Comparison of ENCODE assay signal across 8 mouse cellular contexts in genomic region chrX:73765311-73765710, GRCm38 (mm10). TPM values are rescaled to one million over a fixed set of nuclear protein-coding genes. Genes with fewer than 3 reads are reported as not detected.
A peak's percentile ranks its signal among the peaks of the same experiment; 100 is the strongest.
DNase-seq lines count a peak whose midpoint lies in the region; ATAC-seq and TF ChIP-seq lines count a peak whose summit lies in the region.
"Had no signal": no experiment of that assay in that cellular context is flagged by ENCODE, and none has a peak within 500 bp of the region (broad histone marks: within the 10 kb centered on the region; RNA-seq: fewer than 3 reads in every experiment).

No protein-coding gene starts in this region.

- H3K79me2 ChIP-seq in MEL (ENCODE audit: control insufficient read depth, insufficient read depth, low read length, poor library complexity) = no peaks in the 10 kb centered on the region

- TF ChIP-seq CTCF in MEL (IDR thresholded peaks at IDR 0.05 in 2 of 3, conservative IDR thresholded peaks at IDR 0.05 in 1 of 3; ENCODE audit: control insufficient read depth in 1 of 3, insufficient read depth in 1 of 3, low read depth in 2 of 3, low read length in 3 of 3, poor library complexity in 1 of 3, severe bottlenecking in 1 of 3) = no peak

- ATAC-seq in megakaryocyte-erythroid progenitor cell, adult 5-6 weeks (replicated peaks; ENCODE audit: low FRiP score, low TSS enrichment, poor library complexity, severe bottlenecking) = no peak

- H3K9ac ChIP-seq in MEL (ENCODE audit: control insufficient read depth, low read depth, low read length, poor library complexity, severe bottlenecking) = 0 out of 2 replicates have a peak overlapping the region, but pooled peaks have one; percentile 22
- H3K9ac ChIP-seq: neural tube, embryonic 12.5 days had no signal

- peaks cover 0 to 9% of the 10 kb centered on the region in 2 experiments; a peak in 2 of 4 replicates for H3K4me1 ChIP-seq in MEL (ENCODE audit: control insufficient read depth in 1 of 2, insufficient read depth in 2 of 2, low read length in 2 of 2)
- H3K4me1 ChIP-seq: neural tube, embryonic 12.5 days had no signal

- no peak for TF ChIP-seq EP300 in MEL (IDR thresholded peaks at IDR 0.05; ENCODE audit: low read depth in 1 of 2, low read length in 2 of 2)

- no peak overlapping the region for H3K27ac ChIP-seq in MEL (ENCODE audit: control insufficient read depth, low read depth, low read length)
- H3K27ac ChIP-seq: neural tube, embryonic 12.5 days had no signal

- H3K27me3 ChIP-seq in MEL (ENCODE audit: control insufficient read depth in 1 of 2, insufficient read depth in 2 of 2, low read length in 2 of 2) = no peaks in the 10 kb centered on the region
- H3K27me3 ChIP-seq: neural tube, embryonic 12.5 days had no signal

- H3K36me3 ChIP-seq in MEL (ENCODE audit: control insufficient read depth in 1 of 2, insufficient read depth in 2 of 2, low read length in 2 of 2) = peaks cover 0 to 6% of the 10 kb centered on the region in 2 experiments; a peak in 2 of 4 replicates
- H3K36me3 ChIP-seq: neural tube, embryonic 12.5 days had no signal

- H3K4me3 ChIP-seq in MEL (ENCODE audit: control insufficient read depth in 1 of 2, insufficient read depth in 1 of 2, low read depth in 2 of 2, low read length in 2 of 2) = no peak overlapping the region
- H3K4me3 ChIP-seq: neural tube, embryonic 12.5 days had no signal

- peak; percentile 81 for DNase-seq in 416B (ENCODE audit: low read depth)
- DNase-seq in MEL (ENCODE audit: low read depth, low spot score) = peak; percentile 66
- DNase-seq in heart, adult 9 months (ENCODE audit: low spot score in 2 of 2) = peak; percentile 56 to 62
- DNase-seq in lung, adult 18-20 months = peak; percentile 65 to 69
- DNase-seq in urinary bladder, postnatal 10 days (ENCODE audit: low spot score) = no peak
- DNase-seq in MN1 (ENCODE audit: low spot score) = no peak

- no peak for TF ChIP-seq RAD21 in MEL (IDR thresholded peaks at IDR 0.05; ENCODE audit: low read depth, low read length)

- no peaks in the 10 kb centered on the region for H3K9me3 ChIP-seq in MEL (replicated peaks; ENCODE audit: insufficient read depth, low read length)
- H3K9me3 ChIP-seq: neural tube, embryonic 12.5 days had no signal

- no peak for TF ChIP-seq POLR2A in MEL (IDR thresholded peaks at IDR 0.05; ENCODE audit: control insufficient read depth in 1 of 2, insufficient read depth in 1 of 2, low read depth in 1 of 2, low read length in 2 of 2, poor library complexity in 1 of 2)

TF ChIP-seq in MEL, 35 proteins besides CTCF, POLR2A, EP300 and RAD21:
- TF ChIP-seq CHD1 (IDR thresholded peaks at IDR 0.05; ENCODE audit: low read depth, low read length) (no peak), ZMIZ1 (IDR thresholded peaks at IDR 0.05; ENCODE audit: low read depth, low read length) (no peak), ZNF384 (IDR thresholded peaks at IDR 0.05; ENCODE audit: low read depth, low read length) (no peak), USF2 (IDR thresholded peaks at IDR 0.05; ENCODE audit: borderline replicate concordance in 1 of 2, insufficient read depth in 1 of 2, low read depth in 1 of 2, low read length in 2 of 2) (0 out of 4 replicates have a peak, but pooled peaks of 1 of the 2 experiments have one; percentile 7), NELFE (IDR thresholded peaks at IDR 0.05; ENCODE audit: low read depth, low read length) (no peak), USF1 (IDR thresholded peaks at IDR 0.05; ENCODE audit: low read depth, low read length) (peak; percentile 80), HCFC1 (IDR thresholded peaks at IDR 0.05; ENCODE audit: low read depth, low read length) (no peak), ZC3H11A (IDR thresholded peaks at IDR 0.05; ENCODE audit: low read depth, low read length) (no peak), MYC (IDR thresholded peaks at IDR 0.05; ENCODE audit: low read depth, low read length) (no peak)
TF ChIP-seq in MEL: peak in this region for 2.

RNA-seq across cellular contexts. Expression of gene Plxnb3, which starts 8.4 kb away (rescaled TPM):
- not detected in 2 replicates for total RNA-seq in MEL (2012; rRNA removed)
- polyA plus RNA-seq in MEL (2012; ENCODE audit: insufficient read depth in 1 of 2, insufficient read length in 2 of 2, low read depth in 1 of 2, low replicate concordance in 2 of 2, missing spikeins in 1 of 2) = under 1 TPM in 1 of 2 experiments, not detected in 1; 0.10 TPM
- total RNA-seq in megakaryocyte-erythroid progenitor cell, adult 5-6 weeks (2014; fragmentation: Nextera tagmentation) = not detected in 2 replicates
- total RNA-seq in megakaryocyte-erythroid progenitor cell, adult 5-6 weeks (2017) = 0.19 TPM in 1 of 2 replicates, not detected in the other

RNA-seq across cellular contexts. Expression of gene Srpk3, which starts 8.9 kb away (rescaled TPM):
- 0.20 and 0.31 TPM in 2 replicates for total RNA-seq in MEL (2012; rRNA removed)
- polyA plus RNA-seq in MEL (2012; ENCODE audit: insufficient read depth in 1 of 2, insufficient read length in 2 of 2, low read depth in 1 of 2, low replicate concordance in 2 of 2, missing spikeins in 1 of 2) = under 1 TPM in 1 of 2 experiments, not detected in 1; 0.17 TPM
- not detected in 2 replicates for total RNA-seq in megakaryocyte-erythroid progenitor cell, adult 5-6 weeks (2014; fragmentation: Nextera tagmentation)
- total RNA-seq in megakaryocyte-erythroid progenitor cell, adult 5-6 weeks (2017) = not detected in 2 replicates

RNA-seq across cellular contexts. Expression of gene Idh3g, which starts 21.4 kb away (rescaled TPM):
- 232 and 248 TPM in 2 replicates for total RNA-seq in MEL (2012; rRNA removed)
- polyA plus RNA-seq in MEL (2012; ENCODE audit: insufficient read depth in 1 of 2, insufficient read length in 2 of 2, low read depth in 1 of 2, low replicate concordance in 2 of 2, missing spikeins in 1 of 2) = 100 to 1,000 TPM in 1 of 2 experiments, not detected in 1; 296 TPM
- total RNA-seq in megakaryocyte-erythroid progenitor cell, adult 5-6 weeks (2014; fragmentation: Nextera tagmentation) = 216 and 277 TPM in 2 replicates
- total RNA-seq in megakaryocyte-erythroid progenitor cell, adult 5-6 weeks (2017) = 239 and 271 TPM in 2 replicates

RNA-seq across cellular contexts. Expression of gene Ssr4, which starts 21.5 kb away (rescaled TPM):
- 256 and 283 TPM in 2 replicates for total RNA-seq in MEL (2012; rRNA removed)
- 100 to 1,000 TPM in 1 of 2 experiments, not detected in 1; 343 TPM for polyA plus RNA-seq in MEL (2012; ENCODE audit: insufficient read depth in 1 of 2, insufficient read length in 2 of 2, low read depth in 1 of 2, low replicate concordance in 2 of 2, missing spikeins in 1 of 2)
- 246 and 263 TPM in 2 replicates for total RNA-seq in megakaryocyte-erythroid progenitor cell, adult 5-6 weeks (2014; fragmentation: Nextera tagmentation)
- 136 and 138 TPM in 2 replicates for total RNA-seq in megakaryocyte-erythroid progenitor cell, adult 5-6 weeks (2017)

RNA-seq across cellular contexts. Expression of gene Abcd1, which starts 48.9 kb away (rescaled TPM):
- 4.8 and 5.4 TPM in 2 replicates for total RNA-seq in MEL (2012; rRNA removed)
- polyA plus RNA-seq in MEL (2012; ENCODE audit: insufficient read depth in 1 of 2, insufficient read length in 2 of 2, low read depth in 1 of 2, low replicate concordance in 2 of 2, missing spikeins in 1 of 2) = 10 to 100 TPM in 1 of 2 experiments, not detected in 1; 17.3 TPM
- total RNA-seq in megakaryocyte-erythroid progenitor cell, adult 5-6 weeks (2014; fragmentation: Nextera tagmentation) = 8.9 and 12.1 TPM in 2 replicates
- total RNA-seq in megakaryocyte-erythroid progenitor cell, adult 5-6 weeks (2017) = 3.5 and 6.4 TPM in 2 replicates

Comparison
In these comparisons a context has a peak if more than half of its experiments do, and no peak if none do; other contexts are left out.
1. DNase-seq: peak in 416B (single experiment), MEL (single experiment), heart, adult 9 months (2 of 2) and lung, adult 18-20 months (2 of 2); none in urinary bladder, postnatal 10 days (single experiment) and MN1 (single experiment).